Mouse (Mus musculus) duodenum, adult 2 months (tissue): Measurements from ENCODE around the gene Acsl1. TPM values are rescaled to one million over a fixed set of nuclear protein-coding genes. Genes with fewer than 3 reads are reported as not detected.

Experiments used
- polyA plus RNA-seq: library from polyadenylated mRNA; depleted of rRNA; stranded (reverse); fragments of >200 nt; gene quantifications from 2 replicates; pipeline ENCODE4 v1.2.3, GENCODE M21; 2012; ENCODE audit warnings: low replicate concordance; rRNA removed

Gene Acsl1
- 10.0 and 12.6 TPM in 2 replicates for polyA plus RNA-seq

GRCm38 (mm10) chr8:46470792-46471781 is at the start of gene Acsl1:
TSS of gene Acsl1 (plus strand) at chr8:46471037.

GRCm38 (mm10) chr8:46551615-46552440 is 81.0 kb downstream of the Acsl1 start, which contains the start of gene Cenpu:
TSS of gene Cenpu (plus strand) at chr8:46552028.

Other genes with a start within 250 kb of the Acsl1 start
- not detected in 2 replicates for gene Helt, start 176.4 kb upstream of the Acsl1 start, polyA plus RNA-seq
- gene Cenpu, start 81.0 kb downstream of the Acsl1 start, polyA plus RNA-seq, result 1.8 and 2.5 TPM in 2 replicates
- 0.36 and 0.69 TPM in 2 replicates for gene Primpol, start 146.2 kb downstream of the Acsl1 start, polyA plus RNA-seq
- 8.1 and 10.3 TPM in 2 replicates for gene Casp3, start 146.3 kb downstream of the Acsl1 start, polyA plus RNA-seq